Mouse (Mus musculus) C2C12 (cell line): ENCODE data around the gene Arhgap23.

Experiments
- CEBPB ChIP-seq: IDR thresholded peaks from one replicate; pipeline ENCODE4 v1.6.1; 2011; ENCODE audit warnings: low read depth, mild to moderate bottlenecking, control low read depth, moderate library complexity
- CTCF ChIP-seq: IDR thresholded peaks from one replicate; pipeline ENCODE4 v1.5.1; 2011; ENCODE audit not compliant: control insufficient read depth, insufficient read depth, insufficient read length
- FOSL1 ChIP-seq: IDR thresholded peaks from one replicate; pipeline ENCODE4 v1.8.0; 2011; ENCODE audit warnings: mild to moderate bottlenecking, low read length; ENCODE audit not compliant: poor library complexity, insufficient read depth, severe bottlenecking
- MAX ChIP-seq: IDR thresholded peaks from one replicate; pipeline ENCODE4 v1.6.1; 2011; ENCODE audit warnings: mild to moderate bottlenecking, control low read depth
- MYOD1 ChIP-seq: IDR thresholded peaks from one replicate; pipeline ENCODE4 v1.6.1; 2011; ENCODE audit warnings: low read depth; ENCODE audit not compliant: control insufficient read depth, insufficient read length
- MYOG ChIP-seq: IDR thresholded peaks from one replicate; pipeline ENCODE4 v1.6.1; 2011; ENCODE audit not compliant: control insufficient read depth, insufficient read length; ENCODE audit errors: extremely low read depth

GRCm38 (mm10) chr11:97434121-97434520 lies 18.8 kb downstream of the Arhgap23 start:
- TF ChIP-seq CTCF (no peak), MYOD1 (no peak), MYOG (no peak), MAX (no peak), CEBPB (no peak), FOSL1 (no peak)
